Mouse (Mus musculus) C2C12 (cell line): Measurements from ENCODE around the gene Gal3st3. TPM values are rescaled to one million over a fixed set of nuclear protein-coding genes. Genes with fewer than 3 reads are reported as not detected.
"Not testable (repeated sequence)": the region's sequence is repeated elsewhere in the genome, so short reads cannot be mapped to it uniquely, and the experiment has no call there.

Source experiments
- H3K27me3 ChIP-seq: one replicate; pipeline ENCODE4 v1.6.1; 2011; ENCODE audit not compliant: control insufficient read depth, insufficient read depth, insufficient read length
- H3K36me3 ChIP-seq: one replicate; pipeline ENCODE4 v1.6.1; 2011; ENCODE audit not compliant: control insufficient read depth, insufficient read depth
- H3K4me3 ChIP-seq: one replicate; pipeline ENCODE4 v1.5.1; 2011; ENCODE audit warnings: mild to moderate bottlenecking, control low read depth; ENCODE audit not compliant: poor library complexity, insufficient read depth, severe bottlenecking
- H3K79me2 ChIP-seq: one replicate; pipeline ENCODE4 v1.6.1; 2011; ENCODE audit not compliant: control insufficient read depth, insufficient read depth
- H3K79me3 ChIP-seq: one replicate; pipeline ENCODE4 v1.6.1; 2011; ENCODE audit warnings: low read depth, control low read depth
- H3ac ChIP-seq: one replicate; pipeline ENCODE3; 2011; ENCODE audit warnings: low read depth; ENCODE audit not compliant: control insufficient read depth, insufficient read length
- CEBPB ChIP-seq: IDR thresholded peaks from one replicate; pipeline ENCODE4 v1.6.1; 2011; ENCODE audit warnings: low read depth, mild to moderate bottlenecking, control low read depth, moderate library complexity
- CTCF ChIP-seq: IDR thresholded peaks from one replicate; pipeline ENCODE4 v1.5.1; 2011; ENCODE audit not compliant: control insufficient read depth, insufficient read depth, insufficient read length
- FOSL1 ChIP-seq: IDR thresholded peaks from one replicate; pipeline ENCODE4 v1.8.0; 2011; ENCODE audit warnings: mild to moderate bottlenecking, low read length; ENCODE audit not compliant: poor library complexity, insufficient read depth, severe bottlenecking
- MAX ChIP-seq: IDR thresholded peaks from one replicate; pipeline ENCODE4 v1.6.1; 2011; ENCODE audit warnings: mild to moderate bottlenecking, control low read depth
- MYOD1 ChIP-seq: IDR thresholded peaks from one replicate; pipeline ENCODE4 v1.6.1; 2011; ENCODE audit warnings: low read depth; ENCODE audit not compliant: control insufficient read depth, insufficient read length
- MYOG ChIP-seq: IDR thresholded peaks from one replicate; pipeline ENCODE4 v1.6.1; 2011; ENCODE audit not compliant: control insufficient read depth, insufficient read length; ENCODE audit errors: extremely low read depth
- USF1 ChIP-seq: IDR thresholded peaks from one replicate; pipeline ENCODE4 v1.6.1; 2011; ENCODE audit warnings: low read depth, mild to moderate bottlenecking, control low read depth, moderate library complexity
- polyA plus RNA-seq: library from polyadenylated mRNA; unstranded; fragments of >200 nt; fragmentation: generic; extraction: Trizol; gene quantifications from one replicate; pipeline ENCODE4 v1.2.1, GENCODE M21; 2012; ENCODE audit warnings: missing spikeins

Gene Gal3st3
- polyA plus RNA-seq, 1 experiment = not detected

GRCm38 (mm10) chr19:5341360-5341759 lies 43.2 kb downstream of the Gal3st3 start:
- no peak for TF ChIP-seq MAX
- no peak for TF ChIP-seq MYOG
- TF ChIP-seq CTCF = no peak
- no peak for TF ChIP-seq CEBPB
- TF ChIP-seq FOSL1 = no peak
- TF ChIP-seq MYOD1 = no peak
- TF ChIP-seq USF1 = no peak
- no peak overlapping the region for H3K4me3 ChIP-seq
- peaks cover 7% of the 10 kb centered on the region for H3K79me2 ChIP-seq

DNA sequence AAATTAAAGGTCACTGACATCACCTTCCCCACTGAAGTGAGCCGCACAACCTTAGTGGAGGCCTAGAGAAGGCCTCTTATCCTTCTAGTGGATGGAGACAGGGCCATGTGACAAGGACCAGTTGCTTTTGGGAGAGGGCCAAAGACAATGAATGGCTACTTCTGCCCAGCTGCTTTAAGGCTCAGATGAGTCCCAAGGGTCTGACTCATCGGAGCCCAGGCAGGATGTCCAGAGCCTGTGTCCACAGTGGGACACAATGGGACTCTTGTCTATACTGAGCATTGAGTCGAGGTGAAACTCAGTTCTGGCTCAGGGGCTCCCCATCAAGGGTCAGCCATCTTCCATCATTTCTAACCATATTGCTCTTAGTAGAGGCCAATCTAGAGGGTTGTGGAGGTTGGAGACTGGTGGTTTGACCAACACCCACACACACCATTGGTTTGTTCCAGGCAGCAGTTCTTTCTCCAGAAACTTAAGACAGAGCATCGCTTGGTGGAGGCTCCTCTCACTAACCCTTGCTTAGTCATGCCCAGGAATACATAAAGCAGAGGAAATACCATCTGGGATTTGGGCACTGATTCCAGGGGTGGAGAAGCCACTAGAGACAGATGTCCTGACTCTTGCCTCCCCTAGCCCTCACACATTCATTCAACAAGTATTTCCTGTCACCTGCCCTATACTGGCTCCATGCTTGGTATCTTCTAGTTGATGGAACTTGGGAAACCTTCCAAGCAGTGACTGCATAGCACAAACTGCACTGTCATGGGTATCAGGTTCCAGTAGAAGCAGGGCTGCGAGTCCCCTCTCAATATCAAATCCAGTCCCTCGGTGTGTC lies 47.4 kb downstream of the Gal3st3 start:
- Histone ChIP-seq H3K79me3 (no peaks in the 10 kb centered on the region), H3K27me3 (no peaks in the 10 kb centered on the region), H3K79me2 (peaks cover 7% of the 10 kb centered on the region)

More at GRCm38 (mm10) chr19:5341360-5341759, 43.2 kb downstream of the Gal3st3 start:
- Histone ChIP-seq H3ac (no peak overlapping the region), H3K79me3 (no peaks in the 10 kb centered on the region), H3K36me3 (no peaks in the 10 kb centered on the region), H3K27me3 (no peaks in the 10 kb centered on the region)

DNA sequence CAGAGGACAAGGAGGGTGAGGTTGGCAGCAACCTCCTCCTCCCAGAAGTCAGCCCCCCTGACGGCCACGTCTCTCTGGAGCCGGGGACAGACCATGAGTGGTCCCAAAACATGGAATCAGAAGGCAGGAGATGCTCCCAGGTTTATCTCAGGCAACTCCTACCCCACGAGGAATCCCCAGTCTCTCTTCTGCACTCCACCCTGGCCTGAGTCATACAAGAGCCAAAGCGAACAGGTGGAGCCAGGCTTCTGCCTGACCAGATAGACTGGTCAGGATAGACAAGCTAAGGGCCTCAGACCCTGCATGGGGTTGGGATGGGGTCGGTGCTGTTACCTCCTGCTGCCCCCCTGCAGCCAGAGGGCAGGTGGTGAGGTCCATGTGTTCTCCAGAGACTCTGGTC lies 49.9 kb downstream of the Gal3st3 start:
- H3K79me3 ChIP-seq = no peaks in the 10 kb centered on the region
- no peak for TF ChIP-seq USF1
- peak; percentile 36 for TF ChIP-seq MYOD1
- H3K4me3 ChIP-seq = no peak overlapping the region
- H3K36me3 ChIP-seq = no peaks in the 10 kb centered on the region
- H3ac ChIP-seq = no peak overlapping the region
- peaks cover 7% of the 10 kb centered on the region for H3K79me2 ChIP-seq
- no peaks in the 10 kb centered on the region for H3K27me3 ChIP-seq

More for the DNA sequence above, 47.4 kb downstream of the Gal3st3 start:
- Histone ChIP-seq H3K4me3 (no peak overlapping the region), H3ac (no peak overlapping the region), H3K36me3 (no peaks in the 10 kb centered on the region)
- peak; percentile 97 for TF ChIP-seq USF1
- no peak for TF ChIP-seq CTCF
- no peak for TF ChIP-seq MYOG
- peak; percentile 12 for TF ChIP-seq FOSL1
- TF ChIP-seq MAX = peak; percentile 85
- peak; percentile 92 for TF ChIP-seq MYOD1
- no peak for TF ChIP-seq CEBPB

DNA sequence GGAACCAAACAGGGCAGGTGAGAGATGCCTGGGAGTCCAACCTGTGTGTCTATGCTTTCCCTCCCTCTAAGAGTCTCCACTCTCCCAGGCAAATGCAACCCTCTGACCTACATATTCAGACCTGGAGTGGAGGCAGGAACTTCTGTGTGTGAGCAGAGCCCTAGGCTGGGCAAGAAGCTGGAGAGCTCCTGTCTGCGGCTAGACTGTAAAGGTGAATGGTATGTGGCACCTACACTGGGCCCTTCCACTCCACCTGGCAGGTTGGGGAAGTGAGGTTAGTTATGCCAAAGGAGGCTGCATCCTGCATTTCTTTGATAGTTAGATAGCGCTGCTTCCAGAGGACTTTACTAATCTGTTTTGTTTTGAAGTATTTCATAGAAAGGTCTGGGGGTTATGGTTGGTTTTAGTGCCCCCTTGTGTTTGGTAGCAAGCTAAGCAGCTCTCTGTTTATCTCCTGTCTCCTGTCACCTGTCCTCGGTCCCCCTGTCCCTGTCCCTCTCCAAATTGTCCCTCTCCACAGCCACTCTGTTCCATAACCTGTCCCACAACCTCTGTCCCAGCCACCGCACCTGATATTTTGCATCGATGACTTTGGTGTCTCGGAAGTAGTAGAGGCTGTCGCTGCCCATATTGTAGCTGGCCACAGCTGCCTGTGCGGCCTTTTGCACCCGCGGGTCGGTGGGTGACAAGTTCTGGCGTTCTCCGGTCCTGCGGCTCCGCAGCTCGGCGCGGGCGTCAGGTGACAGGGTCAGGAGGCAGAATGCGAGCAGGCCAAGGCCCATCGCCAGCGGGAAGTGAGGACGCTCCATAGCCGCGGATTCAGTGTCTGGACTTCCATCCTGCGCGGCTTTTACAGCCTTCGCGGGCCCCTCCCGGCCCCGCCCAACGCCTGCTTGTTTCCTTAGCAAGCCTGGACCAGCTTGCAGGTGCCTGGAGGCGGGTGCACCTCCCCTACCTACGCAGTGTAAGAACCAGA lies 50.7 kb downstream of the Gal3st3 start:
- H3K79me2 ChIP-seq = peaks cover 2% of the 10 kb centered on the region
- peak overlapping the region; percentile 82 for H3ac ChIP-seq
- H3K27me3 ChIP-seq = no peaks in the 10 kb centered on the region
- no peaks in the 10 kb centered on the region for H3K79me3 ChIP-seq
- H3K36me3 ChIP-seq = no peaks in the 10 kb centered on the region
- TF ChIP-seq CTCF (peak; percentile 13), MAX (no peak)
- H3K4me3 ChIP-seq = no peak overlapping the region

DNA sequence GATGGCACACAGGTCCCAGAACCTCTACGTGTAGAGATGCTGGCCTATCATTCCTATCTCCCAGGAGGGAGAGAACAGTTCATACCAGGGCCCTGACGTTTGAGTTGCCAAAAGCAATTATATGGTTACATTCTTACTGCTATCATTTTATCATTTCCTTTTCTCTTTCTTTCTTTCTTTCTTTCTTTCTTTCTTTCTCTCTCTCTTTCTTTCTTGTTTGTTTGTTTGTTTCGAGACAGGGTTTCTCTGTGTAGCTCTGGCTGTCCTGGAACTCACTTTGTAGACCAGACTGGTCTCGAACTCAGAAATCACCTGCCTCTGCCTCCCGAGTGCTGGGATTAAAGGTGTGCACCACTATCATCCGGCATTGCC lies 51.4 kb downstream of the Gal3st3 start, which contains the start of gene Cst6:
Gene Cst6 (minus strand): TSS at position 73 of the 372 bp plus-strand sequence.
- H3K27me3 ChIP-seq, H3K4me3 ChIP-seq, H3K36me3 ChIP-seq, H3K79me2 ChIP-seq, H3K79me3 ChIP-seq: not testable (repeated sequence)
- H3ac ChIP-seq = peak within 1 kb of the TSS; percentile 82

DNA sequence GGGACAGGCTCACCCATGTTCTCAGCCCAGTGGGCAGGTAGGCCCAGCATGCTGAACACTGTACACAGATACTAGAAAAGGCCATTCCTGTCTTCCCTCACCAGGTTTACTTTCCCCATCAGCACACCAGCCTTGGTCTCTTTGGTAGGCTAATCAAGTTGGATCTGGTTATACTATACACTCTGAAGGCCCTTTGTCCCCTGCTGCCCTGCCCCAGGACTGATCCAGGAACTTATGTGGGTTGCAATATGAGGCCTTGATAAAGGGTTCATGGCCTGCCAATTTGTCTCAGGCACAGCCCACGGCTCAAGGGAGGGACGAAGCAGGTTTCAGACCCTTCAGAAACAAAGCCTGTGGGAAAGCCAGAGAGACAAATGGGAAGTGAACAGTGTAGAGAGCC lies 55.5 kb downstream of the Gal3st3 start:
- Histone ChIP-seq H3K4me3 (no peak overlapping the region), H3K79me3 (no peaks in the 10 kb centered on the region), H3ac (no peak overlapping the region), H3K36me3 (no peaks in the 10 kb centered on the region), H3K79me2 (no peaks in the 10 kb centered on the region), H3K27me3 (no peaks in the 10 kb centered on the region)
- TF ChIP-seq MYOD1 (no peak), MAX (no peak), FOSL1 (no peak), USF1 (no peak), CEBPB (no peak), CTCF (no peak), MYOG (no peak)
